Mouse (Mus musculus): ENCODE data around the gene Exoc3l. TPM values are rescaled to one million over a fixed set of nuclear protein-coding genes. Genes with fewer than 3 reads are reported as not detected.
A peak's percentile ranks its signal among the peaks of the same experiment; 100 is the strongest.

Exoc3l gene
- polyA plus RNA-seq, 1 experiment from 2014 or later = 11.7 TPM

GRCm38 (mm10) chr8:105310118-105310517 is 14.2 kb upstream of the Exoc3l start:
- H3K4me1 ChIP-seq (replicated peaks) = peaks cover 13% of the 10 kb centered on the region
- no peak overlapping the region for H3K27ac ChIP-seq
- no peak overlapping the region for H3K4me3 ChIP-seq (replicated peaks)
- ATAC-seq = no peak
- peaks cover 84% of the 10 kb centered on the region for H3K36me3 ChIP-seq
- 88% methylated on average over 8 of the region's 8 CpGs for WGBS
- H3K9ac ChIP-seq (replicated peaks) = no peak overlapping the region
- H3K9me3 ChIP-seq = no peaks in the 10 kb centered on the region
- H3K4me2 ChIP-seq (replicated peaks) = no peak overlapping the region
- no peaks in the 10 kb centered on the region for H3K27me3 ChIP-seq

DNA sequence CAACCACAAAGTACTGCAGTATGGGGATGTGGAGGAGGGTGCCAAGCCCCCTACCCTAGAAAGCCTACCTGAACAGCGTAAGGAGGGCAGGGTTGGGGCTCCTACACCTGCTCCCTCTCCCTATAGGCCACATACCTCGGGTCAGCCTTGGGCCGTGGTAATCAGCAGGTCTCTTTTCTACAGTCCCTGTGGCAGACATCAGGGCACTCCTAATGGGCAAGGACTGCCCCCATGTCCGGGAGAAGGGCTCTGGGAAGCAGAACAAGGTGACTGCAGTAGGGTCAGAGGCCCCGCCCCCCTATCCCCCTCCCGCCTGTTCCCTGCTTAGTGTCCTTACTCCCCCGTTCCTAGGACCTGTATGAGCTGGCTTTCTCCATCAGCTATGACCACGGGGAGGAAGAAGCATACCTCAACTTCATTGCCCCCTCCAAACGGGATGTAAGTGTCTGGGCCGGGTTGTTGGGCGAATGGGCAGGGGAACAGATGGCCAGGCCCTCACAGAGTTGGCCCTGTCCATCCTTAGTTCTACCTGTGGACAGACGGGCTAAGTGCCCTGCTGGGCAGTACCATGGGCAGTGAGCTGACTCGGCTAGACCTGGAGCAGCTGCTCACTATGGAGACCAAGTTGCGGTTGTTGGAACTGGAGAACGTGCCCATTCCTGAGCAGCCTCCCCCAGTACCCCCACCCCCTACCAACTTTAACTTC is 13.4 kb upstream of the Exoc3l start:
- no peak for ATAC-seq
- 83% methylated on average over 15 of the region's 15 CpGs for WGBS

GRCm38 (mm10) chr8:105308428-105308827 is 12.5 kb upstream of the Exoc3l start:
- no peak for ATAC-seq
- H3K27ac ChIP-seq = no peak overlapping the region
- H3K4me2 ChIP-seq (replicated peaks) = no peak overlapping the region
- H3K27me3 ChIP-seq = no peaks in the 10 kb centered on the region
- no peak overlapping the region for H3K9ac ChIP-seq (replicated peaks)
- H3K9me3 ChIP-seq = no peaks in the 10 kb centered on the region
- H3K4me1 ChIP-seq (replicated peaks) = peaks cover 21% of the 10 kb centered on the region
- H3K4me3 ChIP-seq (replicated peaks) = no peak overlapping the region
- H3K36me3 ChIP-seq = peaks cover 83% of the 10 kb centered on the region
- 93% methylated on average over 10 of the region's 10 CpGs for WGBS

More for the DNA sequence above, 13.4 kb upstream of the Exoc3l start:
- H3K4me1 ChIP-seq (replicated peaks) = peaks cover 20% of the 10 kb centered on the region
- H3K4me2 ChIP-seq (replicated peaks) = no peak overlapping the region
- H3K27me3 ChIP-seq = no peaks in the 10 kb centered on the region
- H3K9ac ChIP-seq (replicated peaks) = no peak overlapping the region
- peaks cover 83% of the 10 kb centered on the region for H3K36me3 ChIP-seq
- no peak overlapping the region for H3K27ac ChIP-seq
- H3K4me3 ChIP-seq (replicated peaks) = no peak overlapping the region
- H3K9me3 ChIP-seq = no peaks in the 10 kb centered on the region

DNA sequence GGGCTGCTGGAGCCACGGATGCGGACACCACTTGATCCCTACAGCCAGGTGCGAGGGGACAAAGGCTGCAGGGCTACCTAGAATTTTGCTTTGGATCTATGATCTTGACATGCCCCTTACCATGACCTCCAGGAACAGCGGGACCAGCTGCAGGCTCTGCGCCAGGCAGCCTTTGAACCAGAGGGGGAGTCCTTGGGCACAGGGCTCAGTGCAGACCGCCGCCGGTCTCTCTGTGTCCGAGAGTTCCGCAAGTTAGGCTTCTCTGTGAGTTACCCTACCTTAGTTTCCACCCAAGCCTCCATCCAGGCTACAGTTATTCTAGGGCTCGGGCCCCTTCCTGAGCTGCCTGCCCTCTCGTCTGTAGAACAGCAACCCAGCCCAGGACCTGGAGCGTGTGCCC is 11.8 kb upstream of the Exoc3l start:
- Histone ChIP-seq H3K36me3 (peaks cover 83% of the 10 kb centered on the region), H3K9me3 (no peaks in the 10 kb centered on the region), H3K9ac (replicated peaks) (no peak overlapping the region), H3K27ac (no peak overlapping the region), H3K27me3 (no peaks in the 10 kb centered on the region), H3K4me3 (replicated peaks) (no peak overlapping the region), H3K4me1 (replicated peaks) (peaks cover 21% of the 10 kb centered on the region), H3K4me2 (replicated peaks) (no peak overlapping the region)
- ATAC-seq = no peak
- 94% methylated on average over 13 of the region's 13 CpGs for WGBS

DNA sequence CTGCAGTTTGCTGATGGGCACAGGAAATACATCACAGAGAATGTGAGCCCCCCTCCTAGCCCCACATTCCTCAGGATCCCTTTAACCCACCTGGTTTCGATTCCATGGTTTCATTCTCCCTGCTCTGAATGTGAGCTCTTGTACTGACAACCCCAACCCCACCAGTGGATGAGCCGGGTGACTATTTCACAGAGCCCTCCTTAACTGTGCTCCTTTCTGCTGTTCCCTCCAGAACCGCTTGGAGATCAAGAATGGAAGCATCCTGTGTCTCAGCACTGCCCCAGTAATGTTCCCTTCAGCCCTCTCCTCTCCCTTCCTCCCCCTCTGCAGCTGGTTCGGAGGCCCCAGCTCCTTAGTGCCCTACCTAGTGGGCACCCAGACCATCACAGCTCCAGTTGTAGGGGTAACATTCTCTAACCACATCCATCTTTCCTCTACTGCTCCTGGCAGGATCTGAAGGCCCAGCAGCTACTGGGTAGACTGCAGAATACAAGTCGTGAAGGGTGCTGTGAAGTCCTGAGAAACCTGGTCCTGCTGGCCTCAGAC is 10.3 kb upstream of the Exoc3l start:
- peak; percentile 4 for ATAC-seq
- Histone ChIP-seq H3K9me3 (no peaks in the 10 kb centered on the region), H3K36me3 (peaks cover 82% of the 10 kb centered on the region), H3K4me3 (replicated peaks) (no peak overlapping the region), H3K27me3 (no peaks in the 10 kb centered on the region), H3K27ac (no peak overlapping the region), H3K4me2 (replicated peaks) (peak overlapping the region; percentile 45), H3K4me1 (replicated peaks) (peaks cover 21% of the 10 kb centered on the region), H3K9ac (replicated peaks) (peak overlapping the region; percentile 54; the same call in 1 of the 2 replicates)
- WGBS = 66% methylated on average over 5 of the region's 5 CpGs

- Histone ChIP-seq H3K36me3 (peaks cover 85% of the 10 kb centered on the region), H3K9ac (replicated peaks) (peak within 1 kb of the TSS; percentile 54)
- 11% methylated on average over 30 of the region's 30 CpGs for WGBS
Measured at GRCm38 (mm10) chr8:105305211-105306145, 9.6 kb upstream of the Exoc3l start, which contains the start of gene Elmo3. Gene Elmo3 (plus strand): TSS chr8:105305601.

GRCm38 (mm10) chr8:105304325-105305210 is 8.7 kb upstream of the Exoc3l start:
- H3K27me3 ChIP-seq = no peaks in the 10 kb centered on the region
- peak; percentile 12; the same call in 1 of the 2 replicates for ATAC-seq
- H3K27ac ChIP-seq = no peak overlapping the region; the same call in 1 of the 2 replicates
- H3K9me3 ChIP-seq = no peaks in the 10 kb centered on the region
- WGBS = 75% methylated on average over 9 of the region's 9 CpGs
- peaks cover 21% of the 10 kb centered on the region for H3K4me1 ChIP-seq (replicated peaks)
- H3K9ac ChIP-seq (replicated peaks) = no peak overlapping the region
- H3K4me2 ChIP-seq (replicated peaks) = no peak overlapping the region
- no peak overlapping the region for H3K4me3 ChIP-seq (replicated peaks)
- H3K36me3 ChIP-seq = peaks cover 86% of the 10 kb centered on the region

More at GRCm38 (mm10) chr8:105305211-105306145, 9.6 kb upstream of the Exoc3l start, which contains the start of gene Elmo3:
- H3K4me2 ChIP-seq (replicated peaks) = peak within 1 kb of the TSS; percentile 45
- H3K4me1 ChIP-seq (replicated peaks) = peaks cover 21% of the 10 kb centered on the region
- peak; percentile 59 for ATAC-seq
- no peak within 1 kb of the TSS; the same call in 1 of the 2 replicates for H3K27ac ChIP-seq
- no peaks in the 10 kb centered on the region for H3K9me3 ChIP-seq
- no peak within 1 kb of the TSS for H3K4me3 ChIP-seq (replicated peaks)
- no peaks in the 10 kb centered on the region for H3K27me3 ChIP-seq

- no peak for ATAC-seq
- no peaks in the 10 kb centered on the region for H3K9me3 ChIP-seq
- peaks cover 28% of the 10 kb centered on the region for H3K4me1 ChIP-seq (replicated peaks)
- no peak overlapping the region for H3K27ac ChIP-seq
- H3K9ac ChIP-seq (replicated peaks) = no peak overlapping the region
- no peak overlapping the region for H3K4me3 ChIP-seq (replicated peaks)
- H3K4me2 ChIP-seq (replicated peaks) = no peak overlapping the region
- peaks cover 83% of the 10 kb centered on the region for H3K36me3 ChIP-seq
- WGBS = 91% methylated on average over 9 of the region's 9 CpGs
- H3K27me3 ChIP-seq = no peaks in the 10 kb centered on the region
Measured at GRCm38 (mm10) chr8:105303874-105304273, 8.0 kb upstream of the Exoc3l start.

DNA sequence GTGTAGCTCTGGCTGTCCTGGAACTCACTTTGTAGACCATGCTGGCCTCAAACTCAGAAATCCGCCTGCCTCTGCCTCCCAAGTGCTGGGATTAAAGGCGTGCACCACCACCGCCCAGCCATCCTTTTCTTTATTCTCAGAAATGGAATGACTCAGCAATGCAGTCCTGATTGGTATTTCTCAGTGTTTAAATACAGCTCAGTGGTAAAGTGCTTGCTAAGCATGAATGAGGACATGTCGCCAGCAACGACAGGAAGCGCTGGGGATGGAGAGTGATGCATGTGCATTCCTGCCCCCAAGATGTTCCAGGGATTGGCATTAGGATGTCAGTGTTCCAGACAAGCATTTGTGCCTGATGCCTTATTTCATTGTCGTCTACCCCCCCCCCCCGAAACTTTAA is 7.5 kb upstream of the Exoc3l start:
- no peak overlapping the region for H3K4me2 ChIP-seq (replicated peaks)
- H3K9me3 ChIP-seq = no peaks in the 10 kb centered on the region
- no peak overlapping the region for H3K4me3 ChIP-seq (replicated peaks)
- peaks cover 80% of the 10 kb centered on the region for H3K36me3 ChIP-seq
- no peaks in the 10 kb centered on the region for H3K27me3 ChIP-seq
- no peak overlapping the region for H3K9ac ChIP-seq (replicated peaks)
- H3K27ac ChIP-seq = no peak overlapping the region
- ATAC-seq = no peak
- peaks cover 33% of the 10 kb centered on the region for H3K4me1 ChIP-seq (replicated peaks)
- WGBS = 88% methylated on average over 8 of the region's 8 CpGs

DNA sequence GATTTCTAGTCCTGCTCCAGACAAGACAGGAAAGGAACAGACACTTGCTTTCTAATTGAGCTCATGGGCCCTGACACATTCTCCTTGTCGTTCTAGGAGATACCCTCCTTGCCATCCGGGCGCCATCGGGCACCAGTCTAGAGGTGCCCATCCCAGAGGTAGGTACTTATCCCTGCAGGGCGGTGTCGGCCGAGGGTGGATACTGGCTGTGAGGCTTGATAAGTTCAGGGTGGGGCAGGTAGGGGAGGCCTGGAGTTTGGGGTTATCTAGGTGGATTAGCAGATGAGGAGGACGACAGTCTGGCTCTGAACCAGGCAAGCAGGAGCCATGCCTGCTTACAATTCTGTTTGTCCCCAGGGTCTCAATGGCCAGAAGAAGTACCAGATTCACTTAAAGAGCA is 4.1 kb upstream of the Exoc3l start:
- Histone ChIP-seq H3K27me3 (no peaks in the 10 kb centered on the region; the same call in 1 of the 2 replicates), H3K4me3 (replicated peaks) (no peak overlapping the region), H3K36me3 (peaks cover 59% of the 10 kb centered on the region), H3K9ac (replicated peaks) (no peak overlapping the region), H3K27ac (no peak overlapping the region), H3K4me1 (replicated peaks) (peaks cover 31% of the 10 kb centered on the region), H3K4me2 (replicated peaks) (no peak overlapping the region), H3K9me3 (no peaks in the 10 kb centered on the region)
- no peak for ATAC-seq
- 98% methylated on average over 8 of the region's 8 CpGs for WGBS
